ENCODE assay signal across 8 mouse cellular contexts in the genomic region with DNA sequence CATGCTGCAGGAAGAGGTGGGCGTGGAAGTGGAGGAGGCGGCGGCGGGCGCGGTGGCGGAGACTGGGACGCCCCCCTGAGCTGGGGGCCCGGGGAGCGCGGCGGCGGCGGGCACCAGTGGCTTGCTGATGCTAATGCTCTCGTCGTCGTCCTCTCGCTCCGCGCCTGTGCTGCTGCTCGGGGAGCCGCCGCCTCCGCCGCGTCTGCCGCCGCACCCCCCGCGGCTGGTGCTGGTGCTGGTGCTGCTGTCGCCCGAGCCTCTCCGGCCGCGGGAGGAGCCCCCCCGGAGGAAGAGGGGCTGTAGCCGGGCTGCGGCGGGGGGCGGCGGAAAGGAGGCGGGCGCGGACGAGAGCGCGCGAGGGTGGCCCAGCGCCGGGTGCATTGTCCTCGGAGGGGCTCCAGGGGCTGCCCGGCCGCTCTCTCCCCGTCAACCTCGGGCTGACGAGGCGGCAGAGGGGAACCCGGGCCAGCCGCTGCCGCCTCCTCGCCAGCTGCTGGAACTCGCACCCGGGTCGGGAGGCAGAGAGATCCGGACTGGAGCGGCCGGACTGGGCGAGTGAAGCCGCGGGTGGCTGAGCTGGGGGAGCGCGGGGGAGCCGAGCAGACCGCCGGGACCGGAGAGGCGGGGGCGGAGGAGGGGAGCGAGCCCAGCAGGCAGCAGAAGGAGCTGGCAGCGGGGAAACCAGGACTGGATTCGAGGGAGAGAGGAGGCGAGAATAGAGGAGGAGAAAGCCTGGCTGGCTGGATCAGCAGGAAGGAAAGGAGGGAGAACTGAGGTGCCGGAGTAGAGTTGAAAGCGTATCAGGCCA. TPM values are rescaled to one million over a fixed set of nuclear protein-coding genes. Genes with fewer than 3 reads are reported as not detected.
A peak's percentile ranks its signal among the peaks of the same experiment; 100 is the strongest.
DNase-seq lines count a peak whose midpoint lies in the region; ATAC-seq and TF ChIP-seq lines count a peak whose summit lies in the region.

A gene (minus strand): TSS at position 434 of the 808 bp plus-strand sequence.

- H3K9me3 ChIP-seq in ES-Bruce4 (replicated peaks; ENCODE audit: control insufficient read depth, insufficient read depth, low read length, poor library complexity, severe bottlenecking): no peaks in the 10 kb centered on the region
- no peaks in the 10 kb centered on the region for H3K9me3 ChIP-seq in embryonic facial prominence, embryonic 12.5 days

- intact Hi-C loops in heart, postnatal 36 days (cut with DNase I): no loop called here

- no peak for TF ChIP-seq EP300 in ES-Bruce4 (IDR thresholded peaks at IDR 0.05; ENCODE audit: insufficient read depth, low read depth, low read length)

- under 1% methylated on average over 41 of the region's 84 CpGs for WGBS in embryonic facial prominence, embryonic 12.5 days

- no peaks in the 10 kb centered on the region for H3K36me3 ChIP-seq in ES-Bruce4 (ENCODE audit: control insufficient read depth, insufficient read depth, low read length, poor library complexity, severe bottlenecking)
- no peaks in the 10 kb centered on the region for H3K36me3 ChIP-seq in embryonic facial prominence, embryonic 12.5 days

- H3K4me2 ChIP-seq in embryonic facial prominence, embryonic 12.5 days (replicated peaks): peak within 1 kb of the TSS; percentile 79

- no peak for TF ChIP-seq CTCF in ES-Bruce4 (IDR thresholded peaks at IDR 0.05; ENCODE audit: low read depth, low read length)

- no peaks in the 10 kb centered on the region for H3K4me1 ChIP-seq in ES-Bruce4 (ENCODE audit: control insufficient read depth, insufficient read depth, low read length)
- peaks cover 14% of the 10 kb centered on the region for H3K4me1 ChIP-seq in embryonic facial prominence, embryonic 12.5 days

- H3K27me3 ChIP-seq in ES-Bruce4 (ENCODE audit: control insufficient read depth, insufficient read depth, low read length, poor library complexity, severe bottlenecking): peaks cover 13% of the 10 kb centered on the region
- peaks cover 42% of the 10 kb centered on the region for H3K27me3 ChIP-seq in embryonic facial prominence, embryonic 12.5 days

- H3K27ac ChIP-seq in ES-Bruce4 (ENCODE audit: insufficient read depth, low read length): no peak within 1 kb of the TSS
- no peak within 1 kb of the TSS; the same call in 1 of the 2 replicates for H3K27ac ChIP-seq in embryonic facial prominence, embryonic 12.5 days

- DNase-seq in adrenal gland, postnatal 10 days: peak; percentile 72
- DNase-seq in heart, postnatal 36 days: peak; percentile 16 to 34
- peak; percentile 77 for DNase-seq in left cerebral cortex, adult 11 months (ENCODE audit: low spot score)
- peak; percentile 52 for DNase-seq in lung, postnatal 14 days
- DNase-seq in retina, postnatal 7 days (ENCODE audit: low read depth, low spot score): peak; percentile 65
- no peak for DNase-seq in spleen, postnatal 36 days (ENCODE audit: low spot score in 2 of 2)

- peak; percentile 82 for ATAC-seq in embryonic facial prominence, embryonic 12.5 days (ENCODE audit: insufficient number of reproducible peaks, insufficient read depth, low FRiP score, low TSS enrichment)

- no peak for TF ChIP-seq POLR2A in ES-Bruce4 (IDR thresholded peaks at IDR 0.05; ENCODE audit: insufficient read depth, low read length)

- peak within 1 kb of the TSS; percentile 74 for H3K9ac ChIP-seq in ES-Bruce4 (ENCODE audit: low read depth, poor library complexity, severe bottlenecking)
- peak within 1 kb of the TSS; percentile 58 for H3K9ac ChIP-seq in embryonic facial prominence, embryonic 12.5 days

- H3K4me3 ChIP-seq in ES-Bruce4 (ENCODE audit: low read depth, low read length): peak within 1 kb of the TSS; percentile 35
- H3K4me3 ChIP-seq in embryonic facial prominence, embryonic 12.5 days: peak within 1 kb of the TSS; percentile 62

RNA-seq across cellular contexts. Expression of the gene that starts here (rescaled TPM):
- polyA plus RNA-seq in ES-Bruce4 (2011; ENCODE audit: insufficient read depth, insufficient read length, low read depth, missing spikeins): not detected in 2 replicates
- under 1 TPM; 0.12 to 0.15 TPM for total RNA-seq in adrenal gland, postnatal 10 days (2021)
- polyA plus RNA-seq in embryonic facial prominence, embryonic 12.5 days (2016; fragmentation: Nextera tagmentation; extraction: Ambion mirVana): 0.65 and 0.71 TPM in 2 replicates
- total RNA-seq in heart, postnatal 36 days (2021): not detected

Comparison
In these comparisons a context has a peak if more than half of its experiments do, and no peak if none do; other contexts are left out.
1. Peak in DNase-seq in adrenal gland, postnatal 10 days; RNA of the gene not detected or under 1 TPM.
2. Peak in ATAC-seq, H3K4me3 ChIP-seq, H3K9ac ChIP-seq and H3K4me2 ChIP-seq in embryonic facial prominence, embryonic 12.5 days; RNA of the gene not detected or under 1 TPM.
3. Peak in DNase-seq in heart, postnatal 36 days; RNA of the gene not detected or under 1 TPM.
4. DNase-seq: peak in left cerebral cortex, adult 11 months (single experiment), lung, postnatal 14 days (single experiment) and retina, postnatal 7 days (single experiment); none in spleen, postnatal 36 days (0 of 2).